Mouse (Mus musculus): ENCODE results near the gene Add2.

- TF ChIP-seq CTCF (IDR thresholded peaks at IDR 0.05; ENCODE audit: control insufficient read depth, insufficient read depth, insufficient replicate concordance, low read depth, low read length) (no peak), POLR2A (IDR thresholded peaks at IDR 0.05; ENCODE audit: control insufficient read depth, low read depth, low read length) (no peak)
Observed at GRCm38 (mm10) chr6:86077880-86078279, 49.4 kb downstream of the Add2 start.
